Mouse (Mus musculus): ENCODE measurements at regions not wholly inside any gene's neighbourhood (a gene's known extent, or its start where the extent isn't known, plus 50 kb on each side); places are given as distances from the start of the nearest gene placed in this dataset.

- WGBS = 59% methylated on average over 9 of the region's 9 CpGs
- no peak for TF ChIP-seq POLR2A (IDR thresholded peaks at IDR 0.05; ENCODE audit: insufficient read depth, low read depth, low read length)
- no peak for TF ChIP-seq CTCF (IDR thresholded peaks at IDR 0.05)
- no peak for TF ChIP-seq EP300 (IDR thresholded peaks at IDR 0.05; ENCODE audit: insufficient read depth, low read depth, low read length)
- no peak for DNase-seq
- no peaks in the 10 kb centered on the region for H3K27me3 ChIP-seq (ENCODE audit: control insufficient read depth, insufficient read depth, low read length)
- no peak overlapping the region for H3K4me3 ChIP-seq
- no peaks in the 10 kb centered on the region for H3K36me3 ChIP-seq (ENCODE audit: control insufficient read depth, insufficient read depth, low read length)
- no peaks in the 10 kb centered on the region for H3K4me1 ChIP-seq (ENCODE audit: control insufficient read depth, insufficient read depth, low read length)
- no peak overlapping the region for H3K9ac ChIP-seq (ENCODE audit: low read depth, low read length)
- H3K79me2 ChIP-seq (replicated peaks; ENCODE audit: control insufficient read depth, insufficient read depth, low read length) = no peaks in the 10 kb centered on the region
- no peak overlapping the region for H3K27ac ChIP-seq
- intact Hi-C loops (cut with DNase I) = no loop called here
Measured at GRCm38 (mm10) chr9:46647238-46647922, 327.6 kb upstream of the 4931429L15Rik start.

- H3K79me2 ChIP-seq (replicated peaks; ENCODE audit: control insufficient read depth, insufficient read depth, low read length) = no peaks in the 10 kb centered on the region
- intact Hi-C loops (cut with DNase I) = no loop called here
- WGBS = 22% methylated on average over 7 of the region's 7 CpGs
- H3K4me3 ChIP-seq = no peak overlapping the region
- H3K4me1 ChIP-seq (ENCODE audit: control insufficient read depth, insufficient read depth, low read length) = no peaks in the 10 kb centered on the region
- TF ChIP-seq EP300 (IDR thresholded peaks at IDR 0.05; ENCODE audit: insufficient read depth, low read depth, low read length) (no peak), POLR2A (IDR thresholded peaks at IDR 0.05; ENCODE audit: insufficient read depth, low read depth, low read length) (no peak), CTCF (IDR thresholded peaks at IDR 0.05) (no peak)
- no peak for DNase-seq
- H3K36me3 ChIP-seq (ENCODE audit: control insufficient read depth, insufficient read depth, low read length) = no peaks in the 10 kb centered on the region
- no peak overlapping the region for H3K27ac ChIP-seq
- no peak overlapping the region for H3K9ac ChIP-seq (ENCODE audit: low read depth, low read length)
- no peaks in the 10 kb centered on the region for H3K27me3 ChIP-seq (ENCODE audit: control insufficient read depth, insufficient read depth, low read length)
Measured at GRCm38 (mm10) chr9:46645469-46645884, 325.7 kb upstream of the 4931429L15Rik start.

- Histone ChIP-seq H3K4me1 (ENCODE audit: control insufficient read depth, insufficient read depth, low read length) (no peaks in the 10 kb centered on the region), H3K9ac (ENCODE audit: low read depth, low read length) (no peak overlapping the region), H3K36me3 (ENCODE audit: control insufficient read depth, insufficient read depth, low read length) (no peaks in the 10 kb centered on the region), H3K27me3 (ENCODE audit: control insufficient read depth, insufficient read depth, low read length) (no peaks in the 10 kb centered on the region), H3K4me3 (no peak overlapping the region), H3K27ac (no peak overlapping the region), H3K79me2 (replicated peaks; ENCODE audit: control insufficient read depth, insufficient read depth, low read length) (no peaks in the 10 kb centered on the region)
- DNase-seq = no peak
- TF ChIP-seq EP300 (IDR thresholded peaks at IDR 0.05; ENCODE audit: insufficient read depth, low read depth, low read length) = no peak
- TF ChIP-seq POLR2A (IDR thresholded peaks at IDR 0.05; ENCODE audit: insufficient read depth, low read depth, low read length) = no peak
- no peak for TF ChIP-seq CTCF (IDR thresholded peaks at IDR 0.05)
- intact Hi-C loops (cut with DNase I) = no loop called here
- 64% methylated on average over 3 of the region's 3 CpGs for WGBS
Measured at GRCm38 (mm10) chr9:46643551-46643950, 323.8 kb upstream of the 4931429L15Rik start.

- whole genome bisulfite sequencing = 6% methylated on average over 9 of the region's 9 CpGs
- no peak for TF ChIP-seq CTCF (IDR thresholded peaks at IDR 0.05)
- TF ChIP-seq POLR2A (IDR thresholded peaks at IDR 0.05; ENCODE audit: insufficient read depth, low read depth, low read length) = no peak
- no peak for TF ChIP-seq EP300 (IDR thresholded peaks at IDR 0.05; ENCODE audit: insufficient read depth, low read depth, low read length)
- Histone ChIP-seq H3K4me1 (ENCODE audit: control insufficient read depth, insufficient read depth, low read length) (no peaks in the 10 kb centered on the region), H3K79me2 (replicated peaks; ENCODE audit: control insufficient read depth, insufficient read depth, low read length) (no peaks in the 10 kb centered on the region), H3K27me3 (ENCODE audit: control insufficient read depth, insufficient read depth, low read length) (no peaks in the 10 kb centered on the region), H3K4me3 (no peak overlapping the region), H3K27ac (no peak overlapping the region), H3K9ac (ENCODE audit: low read depth, low read length) (no peak overlapping the region), H3K36me3 (ENCODE audit: control insufficient read depth, insufficient read depth, low read length) (no peaks in the 10 kb centered on the region)
- peak; percentile 5 to 45 for DNase-seq
- intact Hi-C loops (cut with DNase I) = no loop called here
Measured at GRCm38 (mm10) chr9:46642696-46643095, 322.9 kb upstream of the 4931429L15Rik start.

DNA sequence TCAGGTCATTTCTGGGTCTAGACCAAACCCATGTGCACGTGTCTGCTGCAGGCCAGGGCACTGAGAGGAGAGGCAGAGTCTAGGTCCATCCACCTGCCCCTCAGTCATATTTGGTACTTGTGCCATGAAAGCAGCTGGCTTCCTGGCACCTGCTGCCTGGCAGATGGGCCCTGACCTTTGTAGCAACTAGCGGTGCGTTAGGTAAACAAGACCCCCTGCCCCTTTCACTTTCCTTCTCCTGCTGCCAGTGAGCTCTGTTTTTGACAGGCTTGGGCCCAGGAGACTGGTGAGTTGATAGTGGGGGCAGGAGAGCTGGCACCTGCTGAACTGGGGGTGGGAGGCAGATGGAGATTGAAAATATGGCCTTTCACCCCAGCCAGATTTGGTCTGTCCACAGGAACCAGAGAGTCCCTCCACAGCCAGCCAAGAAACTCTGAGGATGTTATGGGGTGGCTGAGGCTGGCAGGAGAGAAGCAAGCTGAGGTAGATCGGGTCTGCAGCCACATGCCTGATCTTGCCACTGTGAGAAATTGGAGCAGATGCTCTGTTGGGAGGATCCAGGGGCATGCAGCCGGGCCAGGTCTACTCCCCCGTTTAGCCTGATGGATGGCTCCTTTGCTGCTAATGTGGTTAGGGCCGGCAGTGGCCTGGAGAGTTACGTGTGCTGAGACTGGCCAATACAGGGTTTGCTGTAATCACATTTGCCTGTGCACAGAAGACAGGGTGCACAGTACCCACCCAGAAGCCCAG, 316.6 kb upstream of the 4931429L15Rik start:
- no peak overlapping the region for H3K4me3 ChIP-seq
- H3K9ac ChIP-seq (ENCODE audit: low read depth, low read length) = no peak overlapping the region
- no peaks in the 10 kb centered on the region for H3K27me3 ChIP-seq (ENCODE audit: control insufficient read depth, insufficient read depth, low read length)
- DNase-seq = no peak
- H3K27ac ChIP-seq = no peak overlapping the region
- intact Hi-C loops (cut with DNase I) = no loop called here
- H3K4me1 ChIP-seq (ENCODE audit: control insufficient read depth, insufficient read depth, low read length) = no peaks in the 10 kb centered on the region
- no peaks in the 10 kb centered on the region for H3K36me3 ChIP-seq (ENCODE audit: control insufficient read depth, insufficient read depth, low read length)
- WGBS = 66% methylated on average over 8 of the region's 8 CpGs
- TF ChIP-seq CTCF (IDR thresholded peaks at IDR 0.05) = no peak
- H3K79me2 ChIP-seq (replicated peaks; ENCODE audit: control insufficient read depth, insufficient read depth, low read length) = no peaks in the 10 kb centered on the region

DNA sequence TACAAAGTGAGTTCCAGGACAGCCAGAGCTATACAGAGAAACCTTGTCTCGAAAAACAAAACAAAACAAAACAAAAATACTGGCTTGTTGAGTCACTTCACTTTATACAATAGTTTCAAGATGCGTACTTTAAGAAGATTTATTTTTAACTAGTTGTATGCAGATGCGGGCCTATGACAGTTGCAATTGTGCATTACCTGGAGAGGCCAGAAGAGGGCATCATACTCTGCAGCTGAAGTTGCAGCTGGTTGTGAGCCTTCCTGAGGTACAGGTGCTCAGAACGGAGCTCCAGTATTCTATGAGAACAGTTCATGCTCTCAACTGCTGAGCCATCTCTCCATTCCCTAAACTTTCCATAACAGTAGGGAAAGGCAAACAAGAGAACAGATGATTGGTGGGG, 314.2 kb upstream of the 4931429L15Rik start:
- no peaks in the 10 kb centered on the region for H3K36me3 ChIP-seq (ENCODE audit: control insufficient read depth, insufficient read depth, low read length)
- TF ChIP-seq POLR2A (IDR thresholded peaks at IDR 0.05; ENCODE audit: insufficient read depth, low read depth, low read length) = no peak
- peak; percentile 40 for TF ChIP-seq CTCF (IDR thresholded peaks at IDR 0.05)
- no peak overlapping the region for H3K4me3 ChIP-seq
- H3K27me3 ChIP-seq (ENCODE audit: control insufficient read depth, insufficient read depth, low read length) = no peaks in the 10 kb centered on the region
- H3K79me2 ChIP-seq (replicated peaks; ENCODE audit: control insufficient read depth, insufficient read depth, low read length) = no peaks in the 10 kb centered on the region
- H3K9ac ChIP-seq (ENCODE audit: low read depth, low read length) = no peak overlapping the region
- H3K4me1 ChIP-seq (ENCODE audit: control insufficient read depth, insufficient read depth, low read length) = no peaks in the 10 kb centered on the region
- intact Hi-C loops (cut with DNase I) = no loop called here
- DNase-seq = no peak
- WGBS = 80% methylated on average over 4 of the region's 4 CpGs
- H3K27ac ChIP-seq = no peak overlapping the region
